Mouse (Mus musculus) layer of hippocampus, adult 2 months (tissue): ENCODE measurements around the gene Slc22a4. TPM values are rescaled to one million over a fixed set of nuclear protein-coding genes. Genes with fewer than 3 reads are reported as not detected.
"Not testable (repeated sequence)": the region's sequence is repeated elsewhere in the genome, so short reads cannot be mapped to it uniquely, and the experiment has no call there.

ENCODE experiments used
- DNase-seq, 2 experiments: peaks; one replicate each; pipeline ENCODE4 v3.0.0; 2022; ENCODE audit warnings: low spot score in 2 of 2
- H3K27ac ChIP-seq: fragments of 200-600 bp; 2 replicates; pipeline ENCODE4 v1.8.1; 2022
- H3K4me3 ChIP-seq: fragments of 200-600 bp; 2 replicates; pipeline ENCODE4 v1.8.1; 2022; ENCODE audit warnings: mild to moderate bottlenecking
- CTCF ChIP-seq: fragments of 200-600 bp; conservative IDR thresholded peaks from 2 replicates; pipeline ENCODE4 v1.8.1; 2022; ENCODE audit warnings: antibody characterized with exemption, mild to moderate bottlenecking, moderate library complexity
- total RNA-seq, 2 experiments: library from RNA; stranded (reverse); gene quantifications; 2 replicates each; pipeline ENCODE4 v1.2.3; 2021

Slc22a4 gene
- total RNA-seq, 2 experiments from 2014 or later: 5.9 to 6.9 TPM

DNA sequence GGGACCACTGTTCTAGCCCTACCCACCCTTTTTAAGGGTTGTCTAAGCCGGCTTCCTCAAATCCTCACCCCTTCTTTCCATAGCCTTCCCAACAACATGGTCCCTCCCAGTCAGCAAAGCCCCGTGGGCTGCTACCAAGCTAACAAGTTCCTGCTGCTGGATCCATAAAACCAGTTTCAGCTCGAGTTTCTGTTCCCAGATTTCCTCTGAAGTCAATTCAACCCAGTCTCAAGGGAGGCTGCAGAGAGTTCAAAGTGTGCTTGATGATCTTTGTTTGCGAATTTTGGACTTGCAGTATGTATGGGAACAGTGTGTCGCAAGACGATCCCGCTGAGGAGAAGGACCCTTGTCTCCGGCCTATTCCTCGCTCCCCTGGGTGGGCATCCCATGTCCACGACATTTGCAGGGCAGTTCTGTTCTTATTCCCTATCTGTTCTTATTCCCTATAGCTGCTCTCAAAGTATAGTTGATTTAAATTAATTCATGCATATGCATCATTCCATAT, 19.4 kb downstream of the Slc22a4 start:
- DNase-seq: no peak
- Histone ChIP-seq H3K27ac (no peak overlapping the region), H3K4me3 (no peak overlapping the region)
- no peak for TF ChIP-seq CTCF

DNA sequence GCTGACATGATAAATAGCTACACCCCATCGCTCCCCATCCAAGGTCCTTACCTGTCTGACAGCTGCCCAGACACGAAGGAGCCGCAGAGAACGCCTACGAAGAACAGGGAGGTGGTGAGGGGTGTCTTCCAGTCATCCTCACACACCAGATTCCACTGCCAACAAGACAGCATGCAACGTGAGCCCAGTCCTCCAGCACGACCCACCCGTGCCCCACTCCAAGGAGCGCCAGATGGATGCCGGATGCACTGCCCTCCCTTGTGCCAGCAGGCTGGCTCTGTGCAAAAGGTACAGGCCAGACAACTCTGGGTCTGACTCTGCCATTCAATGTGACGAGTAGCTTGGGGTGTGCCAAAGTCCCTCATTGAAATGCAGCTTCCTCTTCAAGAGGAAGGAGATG, 20.2 kb downstream of the Slc22a4 start:
- TF ChIP-seq CTCF: no peak
- no peak overlapping the region for H3K4me3 ChIP-seq
- DNase-seq: no peak
- no peak overlapping the region for H3K27ac ChIP-seq

GRCm38 (mm10) chr11:54006901-54007300, 21.0 kb downstream of the Slc22a4 start:
- H3K4me3 ChIP-seq: no peak overlapping the region
- H3K27ac ChIP-seq: no peak overlapping the region
- no peak for TF ChIP-seq CTCF
- no peak for DNase-seq

DNA sequence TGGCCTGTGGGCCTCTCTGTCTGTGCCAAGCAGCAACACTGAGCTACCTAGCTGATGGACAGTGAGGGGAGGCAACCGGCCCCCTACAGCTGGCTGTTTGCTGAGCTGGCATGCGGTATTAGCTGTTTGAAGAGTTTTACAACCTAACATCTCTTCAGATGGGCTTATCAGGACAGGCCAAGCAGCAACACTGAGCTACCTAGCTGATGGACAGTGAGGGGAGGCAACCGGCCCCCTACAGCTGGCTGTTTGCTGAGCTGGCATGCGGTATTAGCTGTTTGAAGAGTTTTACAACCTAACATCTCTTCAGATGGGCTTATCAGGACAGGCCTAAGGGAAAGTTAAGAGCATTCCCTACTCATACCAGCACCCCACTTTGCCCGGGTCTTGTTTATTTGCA, 21.5 kb downstream of the Slc22a4 start:
- not testable (repeated sequence) for H3K4me3 ChIP-seq, DNase-seq, H3K27ac ChIP-seq

- Histone ChIP-seq H3K4me3 (no peak overlapping the region), H3K27ac (no peak overlapping the region)
- DNase-seq: no peak
- TF ChIP-seq CTCF: no peak
Observed at GRCm38 (mm10) chr11:54004734-54005133, 23.2 kb downstream of the Slc22a4 start.

DNA sequence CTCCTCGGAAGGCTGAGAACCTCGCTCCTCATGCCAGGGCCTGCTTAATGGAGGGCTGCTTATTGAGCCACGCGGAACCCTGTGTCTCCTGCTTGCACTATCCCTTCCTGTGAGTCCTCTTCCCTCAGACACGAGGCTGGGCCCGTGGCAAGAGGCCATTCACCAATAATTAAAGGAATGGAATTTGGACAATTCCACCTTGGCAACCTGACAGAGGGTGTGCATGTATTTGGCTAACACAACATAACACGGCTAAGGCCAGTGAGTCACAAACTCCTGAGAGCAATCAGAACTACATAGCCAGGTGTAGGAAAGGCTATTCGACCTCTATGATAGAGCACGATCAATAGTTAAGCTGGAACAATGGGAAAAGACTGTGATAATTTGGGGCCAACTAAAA, 23.7 kb downstream of the Slc22a4 start:
- TF ChIP-seq CTCF: no peak
- no peak for DNase-seq
- no peak overlapping the region for H3K4me3 ChIP-seq
- H3K27ac ChIP-seq: no peak overlapping the region

- H3K4me3 ChIP-seq: not testable (repeated sequence)
- DNase-seq: peak; percentile 72 to 78
- H3K27ac ChIP-seq: peak overlapping the region; percentile 73
- TF ChIP-seq CTCF: peak; percentile 76
Observed at GRCm38 (mm10) chr11:54002761-54003717, 24.9 kb downstream of the Slc22a4 start.

DNA sequence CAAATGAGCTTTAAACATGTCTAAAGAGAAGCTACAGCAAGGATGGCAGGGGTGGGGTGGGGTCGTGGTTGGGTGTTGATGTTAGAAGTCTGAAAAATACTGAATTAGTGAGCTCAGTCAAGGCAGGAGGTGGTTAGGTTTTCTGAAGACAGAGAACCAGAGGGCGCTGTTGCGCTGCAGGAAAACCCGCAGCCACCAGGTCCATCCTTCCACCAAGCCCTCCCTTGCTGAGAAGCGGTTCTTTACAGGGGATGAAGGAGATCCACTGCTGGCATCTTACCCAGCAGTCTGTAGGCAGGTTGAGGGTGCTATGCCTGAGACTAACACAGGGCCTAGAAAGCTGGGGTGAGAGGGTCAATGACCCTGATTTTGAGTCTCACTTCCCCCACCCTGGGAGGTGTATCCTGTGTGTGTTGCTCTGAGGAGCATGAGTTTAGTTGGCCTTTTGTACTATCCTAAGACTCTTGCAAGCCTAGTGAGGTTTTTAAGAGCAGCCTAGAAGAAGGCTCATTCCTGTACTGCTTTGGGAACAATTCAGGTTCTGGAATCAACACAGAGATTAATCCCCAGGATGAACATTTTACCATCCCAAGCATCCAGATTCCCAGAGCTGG, 25.6 kb downstream of the Slc22a4 start:
- DNase-seq: peak; percentile 67 to 77
- Histone ChIP-seq H3K4me3 (peak overlapping the region; percentile 17), H3K27ac (peak overlapping the region; percentile 73)
- peak; percentile 75 for TF ChIP-seq CTCF

- DNase-seq: no peak
- Histone ChIP-seq H3K27ac (no peak overlapping the region), H3K4me3 (no peak overlapping the region)
- no peak for TF ChIP-seq CTCF
Observed at GRCm38 (mm10) chr11:53997661-53998060, 30.2 kb downstream of the Slc22a4 start.

GRCm38 (mm10) chr11:53992264-53992663, 35.6 kb downstream of the Slc22a4 start:
- DNase-seq: no peak
- no peak for TF ChIP-seq CTCF
- H3K27ac ChIP-seq: no peak overlapping the region
- H3K4me3 ChIP-seq: no peak overlapping the region

DNA sequence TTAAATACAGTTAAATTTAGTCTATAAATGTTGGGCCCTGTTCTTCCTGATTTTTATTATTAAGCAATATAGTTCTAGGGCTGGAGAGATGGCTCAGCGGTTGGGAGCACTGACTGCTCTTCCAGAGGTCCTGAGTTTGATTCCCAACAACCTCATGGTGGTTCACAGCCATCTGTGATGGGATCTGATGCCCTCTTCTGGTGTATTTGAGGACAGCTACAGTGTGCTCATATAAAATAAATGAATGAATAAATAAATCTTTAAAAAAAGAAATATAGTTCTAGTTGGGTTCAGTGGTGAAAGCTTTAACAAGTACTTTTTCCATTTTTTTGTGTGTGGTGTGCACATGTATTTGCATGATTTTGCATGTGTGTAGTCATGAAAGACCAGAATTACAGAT, 38.7 kb downstream of the Slc22a4 start:
- H3K4me3 ChIP-seq: no peak overlapping the region
- DNase-seq: no peak
- peak; percentile 65 for TF ChIP-seq CTCF
- H3K27ac ChIP-seq: no peak overlapping the region

GRCm38 (mm10) chr11:53988081-53988480, 39.8 kb downstream of the Slc22a4 start:
- no peak for DNase-seq
- TF ChIP-seq CTCF: no peak
- Histone ChIP-seq H3K4me3 (no peak overlapping the region), H3K27ac (no peak overlapping the region)

- no peak for DNase-seq
- Histone ChIP-seq H3K4me3 (no peak overlapping the region), H3K27ac (no peak overlapping the region)
- TF ChIP-seq CTCF: no peak
Observed at GRCm38 (mm10) chr11:53981396-53981795, 46.5 kb downstream of the Slc22a4 start.
